Mouse (Mus musculus) c-Kit-negative CD71-positive TER-119-positive erythroid progenitor cells, embryonic 14.5 days (primary cell): ENCODE results near the gene Gch1.
A peak's percentile ranks its signal among the peaks of the same experiment; 100 is the strongest.

Experiments
- DNase-seq: peaks from one replicate; pipeline ENCODE4 v3.0.0-alpha.2; 2013; ENCODE audit warnings: low read depth, low spot score

The Gch1 gene

GRCm38 (mm10) chr14:47188848-47189634 is at the start of gene Gch1:
TSS of gene Gch1 (minus strand) at chr14:47189413.
- peak; percentile 72 for DNase-seq

GRCm38 (mm10) chr14:47237286-47237685 is 48.1 kb upstream of the Gch1 start:
- no peak for DNase-seq

- DNase-seq, result no peak
Measured at GRCm38 (mm10) chr14:47236491-47236890, 47.3 kb upstream of the Gch1 start.

GRCm38 (mm10) chr14:47234526-47235250 is 45.5 kb upstream of the Gch1 start:
- DNase-seq, result no peak

GRCm38 (mm10) chr14:47234032-47234431 is 44.8 kb upstream of the Gch1 start:
- no peak for DNase-seq

GRCm38 (mm10) chr14:47233602-47234001 is 44.4 kb upstream of the Gch1 start:
- peak; percentile 51 for DNase-seq

GRCm38 (mm10) chr14:47229796-47230376 is 40.7 kb upstream of the Gch1 start:
- DNase-seq, result no peak

GRCm38 (mm10) chr14:47225931-47226330 is 36.7 kb upstream of the Gch1 start:
- DNase-seq, result no peak

GRCm38 (mm10) chr14:47224476-47225325 is 35.5 kb upstream of the Gch1 start:
- DNase-seq, result no peak

- no peak for DNase-seq
Measured at GRCm38 (mm10) chr14:47222631-47223450, 33.6 kb upstream of the Gch1 start.

GRCm38 (mm10) chr14:47221567-47221966 is 32.4 kb upstream of the Gch1 start:
- no peak for DNase-seq

GRCm38 (mm10) chr14:47220231-47221025 is 31.2 kb upstream of the Gch1 start:
- DNase-seq, result no peak

GRCm38 (mm10) chr14:47218766-47219606 is 29.8 kb upstream of the Gch1 start:
- DNase-seq, result no peak

- no peak for DNase-seq
Measured at GRCm38 (mm10) chr14:47216541-47216940, 27.3 kb upstream of the Gch1 start.

- no peak for DNase-seq
Measured at GRCm38 (mm10) chr14:47214367-47214766, 25.2 kb upstream of the Gch1 start.

GRCm38 (mm10) chr14:47213305-47213704 is 24.1 kb upstream of the Gch1 start:
- DNase-seq, result no peak

- no peak for DNase-seq
Measured at GRCm38 (mm10) chr14:47209669-47210164, 20.5 kb upstream of the Gch1 start.

GRCm38 (mm10) chr14:47208564-47209493 is 19.6 kb upstream of the Gch1 start:
- no peak for DNase-seq
